Mouse (Mus musculus): ENCODE measurements around the gene Myod1. TPM values are rescaled to one million over a fixed set of nuclear protein-coding genes. Genes with fewer than 3 reads are reported as not detected.

Myod1 gene
- polyA plus RNA-seq (2015; fragmentation: Nextera tagmentation; extraction: Ambion mirVana): 1.3 and 4.0 TPM in 2 replicates

- WGBS: 5% methylated on average over 44 of the region's 44 CpGs
These were observed at the start of gene Myod1 for GRCm38 (mm10) chr7:46376172-46377007. Gene Myod1 (plus strand): TSS chr7:46376474.

GRCm38 (mm10) chr7:46327896-46328295 is 48.4 kb upstream of the Myod1 start:
- Histone ChIP-seq H3K9me3 (replicated peaks; ENCODE audit: control insufficient read depth, low read length) (no peaks in the 10 kb centered on the region), H3K27me3 (ENCODE audit: control insufficient read depth, insufficient read depth, low read length) (no peaks in the 10 kb centered on the region), H3K27ac (ENCODE audit: low read length) (no peak overlapping the region), H3K4me1 (ENCODE audit: control insufficient read depth, insufficient read depth, low read length) (no peaks in the 10 kb centered on the region), H3K9ac (ENCODE audit: low read length) (no peak overlapping the region), H3K4me3 (replicated peaks; ENCODE audit: low read length) (no peak overlapping the region), H3K4me2 (ENCODE audit: low read depth, low read length) (no peak overlapping the region), H3K36me3 (ENCODE audit: control insufficient read depth, insufficient read depth, low read length) (no peaks in the 10 kb centered on the region)
- no peak for ATAC-seq (ENCODE audit: insufficient read depth, low FRiP score)
- WGBS: 49% methylated on average over 4 of the region's 4 CpGs

More at GRCm38 (mm10) chr7:46376172-46377007, at the start of gene Myod1:
- Histone ChIP-seq H3K4me1 (ENCODE audit: control insufficient read depth, insufficient read depth, low read length) (no peaks in the 10 kb centered on the region; the same call in 1 of the 2 replicates), H3K9ac (ENCODE audit: low read length) (no peak within 1 kb of the TSS), H3K9me3 (replicated peaks; ENCODE audit: control insufficient read depth, low read length) (no peaks in the 10 kb centered on the region), H3K4me3 (replicated peaks; ENCODE audit: low read length) (peak within 1 kb of the TSS; percentile 20), H3K4me2 (ENCODE audit: low read depth, low read length) (peak within 1 kb of the TSS; percentile 18; the same call in 1 of the 2 replicates), H3K36me3 (ENCODE audit: control insufficient read depth, insufficient read depth, low read length) (no peaks in the 10 kb centered on the region), H3K27ac (ENCODE audit: low read length) (no peak within 1 kb of the TSS), H3K27me3 (ENCODE audit: control insufficient read depth, insufficient read depth, low read length) (peaks cover 51% of the 10 kb centered on the region)
- no peak for ATAC-seq (ENCODE audit: insufficient read depth, low FRiP score)

GRCm38 (mm10) chr7:46337397-46337796 is 38.9 kb upstream of the Myod1 start:
- Histone ChIP-seq H3K27me3 (ENCODE audit: control insufficient read depth, insufficient read depth, low read length) (no peaks in the 10 kb centered on the region), H3K4me2 (ENCODE audit: low read depth, low read length) (no peak overlapping the region), H3K9me3 (replicated peaks; ENCODE audit: control insufficient read depth, low read length) (no peaks in the 10 kb centered on the region), H3K4me3 (replicated peaks; ENCODE audit: low read length) (no peak overlapping the region), H3K9ac (ENCODE audit: low read length) (no peak overlapping the region), H3K36me3 (ENCODE audit: control insufficient read depth, insufficient read depth, low read length) (no peaks in the 10 kb centered on the region), H3K27ac (ENCODE audit: low read length) (no peak overlapping the region), H3K4me1 (ENCODE audit: control insufficient read depth, insufficient read depth, low read length) (no peaks in the 10 kb centered on the region)
- ATAC-seq (ENCODE audit: insufficient read depth, low FRiP score): no peak
- 88% methylated on average over 9 of the region's 9 CpGs for WGBS

GRCm38 (mm10) chr7:46339818-46340217 is 36.5 kb upstream of the Myod1 start:
- H3K9me3 ChIP-seq (replicated peaks; ENCODE audit: control insufficient read depth, low read length): no peaks in the 10 kb centered on the region
- no peak overlapping the region for H3K9ac ChIP-seq (ENCODE audit: low read length)
- H3K36me3 ChIP-seq (ENCODE audit: control insufficient read depth, insufficient read depth, low read length): no peaks in the 10 kb centered on the region
- H3K4me2 ChIP-seq (ENCODE audit: low read depth, low read length): no peak overlapping the region
- no peaks in the 10 kb centered on the region for H3K4me1 ChIP-seq (ENCODE audit: control insufficient read depth, insufficient read depth, low read length)
- WGBS: 43% methylated on average over 3 of the region's 3 CpGs
- H3K4me3 ChIP-seq (replicated peaks; ENCODE audit: low read length): no peak overlapping the region
- no peak for ATAC-seq (ENCODE audit: insufficient read depth, low FRiP score)
- H3K27ac ChIP-seq (ENCODE audit: low read length): no peak overlapping the region
- H3K27me3 ChIP-seq (ENCODE audit: control insufficient read depth, insufficient read depth, low read length): no peaks in the 10 kb centered on the region

- 75% methylated on average over 5 of the region's 5 CpGs for WGBS
- Histone ChIP-seq H3K27ac (ENCODE audit: low read length) (no peak overlapping the region), H3K9ac (ENCODE audit: low read length) (no peak overlapping the region), H3K4me1 (ENCODE audit: control insufficient read depth, insufficient read depth, low read length) (no peaks in the 10 kb centered on the region), H3K27me3 (ENCODE audit: control insufficient read depth, insufficient read depth, low read length) (no peaks in the 10 kb centered on the region), H3K36me3 (ENCODE audit: control insufficient read depth, insufficient read depth, low read length) (no peaks in the 10 kb centered on the region), H3K4me3 (replicated peaks; ENCODE audit: low read length) (no peak overlapping the region), H3K9me3 (replicated peaks; ENCODE audit: control insufficient read depth, low read length) (no peaks in the 10 kb centered on the region), H3K4me2 (ENCODE audit: low read depth, low read length) (no peak overlapping the region)
- ATAC-seq (ENCODE audit: insufficient read depth, low FRiP score): no peak
These were observed 36.0 kb upstream of the Myod1 start for GRCm38 (mm10) chr7:46340295-46340694.

- H3K27ac ChIP-seq (ENCODE audit: low read length): no peak overlapping the region
- WGBS: 77% methylated on average over 9 of the region's 9 CpGs
- H3K4me1 ChIP-seq (ENCODE audit: control insufficient read depth, insufficient read depth, low read length): no peaks in the 10 kb centered on the region
- no peaks in the 10 kb centered on the region for H3K36me3 ChIP-seq (ENCODE audit: control insufficient read depth, insufficient read depth, low read length)
- no peaks in the 10 kb centered on the region for H3K9me3 ChIP-seq (replicated peaks; ENCODE audit: control insufficient read depth, low read length)
- no peak for ATAC-seq (ENCODE audit: insufficient read depth, low FRiP score)
- no peaks in the 10 kb centered on the region for H3K27me3 ChIP-seq (ENCODE audit: control insufficient read depth, insufficient read depth, low read length)
- H3K4me2 ChIP-seq (ENCODE audit: low read depth, low read length): no peak overlapping the region
- H3K4me3 ChIP-seq (replicated peaks; ENCODE audit: low read length): no peak overlapping the region
- no peak overlapping the region for H3K9ac ChIP-seq (ENCODE audit: low read length)
These were observed 34.8 kb upstream of the Myod1 start for GRCm38 (mm10) chr7:46341471-46341870.

GRCm38 (mm10) chr7:46347692-46348091 is 28.6 kb upstream of the Myod1 start:
- Histone ChIP-seq H3K9me3 (replicated peaks; ENCODE audit: control insufficient read depth, low read length) (no peaks in the 10 kb centered on the region), H3K9ac (ENCODE audit: low read length) (no peak overlapping the region), H3K4me2 (ENCODE audit: low read depth, low read length) (no peak overlapping the region), H3K4me1 (ENCODE audit: control insufficient read depth, insufficient read depth, low read length) (no peaks in the 10 kb centered on the region), H3K27me3 (ENCODE audit: control insufficient read depth, insufficient read depth, low read length) (peaks cover 28% of the 10 kb centered on the region), H3K36me3 (ENCODE audit: control insufficient read depth, insufficient read depth, low read length) (no peaks in the 10 kb centered on the region), H3K4me3 (replicated peaks; ENCODE audit: low read length) (no peak overlapping the region), H3K27ac (ENCODE audit: low read length) (no peak overlapping the region)
- 46% methylated on average over 4 of the region's 4 CpGs for WGBS
- ATAC-seq (ENCODE audit: insufficient read depth, low FRiP score): no peak

- no peak overlapping the region for H3K4me3 ChIP-seq (replicated peaks; ENCODE audit: low read length)
- peaks cover 28% of the 10 kb centered on the region for H3K27me3 ChIP-seq (ENCODE audit: control insufficient read depth, insufficient read depth, low read length)
- no peak overlapping the region for H3K4me2 ChIP-seq (ENCODE audit: low read depth, low read length)
- H3K4me1 ChIP-seq (ENCODE audit: control insufficient read depth, insufficient read depth, low read length): no peaks in the 10 kb centered on the region
- H3K9ac ChIP-seq (ENCODE audit: low read length): no peak overlapping the region
- no peaks in the 10 kb centered on the region for H3K9me3 ChIP-seq (replicated peaks; ENCODE audit: control insufficient read depth, low read length)
- H3K27ac ChIP-seq (ENCODE audit: low read length): no peak overlapping the region
- no peaks in the 10 kb centered on the region for H3K36me3 ChIP-seq (ENCODE audit: control insufficient read depth, insufficient read depth, low read length)
- 6% methylated on average over 35 of the region's 36 CpGs for WGBS
- ATAC-seq (ENCODE audit: insufficient read depth, low FRiP score): no peak
These were observed 27.5 kb upstream of the Myod1 start for GRCm38 (mm10) chr7:46348813-46349212.

- WGBS: 41% methylated on average over 9 of the region's 9 CpGs
- H3K27me3 ChIP-seq (ENCODE audit: control insufficient read depth, insufficient read depth, low read length): peaks cover 28% of the 10 kb centered on the region
- no peak for ATAC-seq (ENCODE audit: insufficient read depth, low FRiP score)
These were observed 26.1 kb upstream of the Myod1 start for GRCm38 (mm10) chr7:46350119-46350702.

More at GRCm38 (mm10) chr7:46350119-46350702, 26.1 kb upstream of the Myod1 start:
- no peak overlapping the region for H3K9ac ChIP-seq (ENCODE audit: low read length)
- no peaks in the 10 kb centered on the region for H3K9me3 ChIP-seq (replicated peaks; ENCODE audit: control insufficient read depth, low read length)
- no peaks in the 10 kb centered on the region for H3K4me1 ChIP-seq (ENCODE audit: control insufficient read depth, insufficient read depth, low read length)
- H3K27ac ChIP-seq (ENCODE audit: low read length): no peak overlapping the region
- H3K4me2 ChIP-seq (ENCODE audit: low read depth, low read length): no peak overlapping the region
- no peak overlapping the region for H3K4me3 ChIP-seq (replicated peaks; ENCODE audit: low read length)
- H3K36me3 ChIP-seq (ENCODE audit: control insufficient read depth, insufficient read depth, low read length): no peaks in the 10 kb centered on the region

Data from stomach, embryonic 16.5 days (tissue).